Mouse (Mus musculus) heart, adult 2 months (tissue): ENCODE measurements at regions not wholly inside any gene's neighbourhood (a gene's known extent, or its start where the extent isn't known, plus 50 kb on each side); places are given as distances from the start of the nearest gene placed in this dataset.

Experiments
- EP300 ChIP-seq: fragments of 200-500 bp; IDR thresholded peaks from 2 replicates; pipeline ENCODE4 v1.6.1; 2011; ENCODE audit warnings: low read depth, low read length, control low read depth; ENCODE audit not compliant: insufficient read depth
- POLR2A ChIP-seq: fragments of 200-500 bp; IDR thresholded peaks from 2 replicates; pipeline ENCODE4 v1.6.1; 2011; ENCODE audit warnings: mild to moderate bottlenecking, low read depth, low read length, control low read depth; ENCODE audit not compliant: insufficient read depth

- TF ChIP-seq EP300 (no peak), POLR2A (no peak)
Observed at GRCm38 (mm10) chr7:133400691-133401090, 201.3 kb downstream of the Tex36 start.
